Comparison of ENCODE assay signal across 16 mouse cellular contexts in the genomic region with DNA sequence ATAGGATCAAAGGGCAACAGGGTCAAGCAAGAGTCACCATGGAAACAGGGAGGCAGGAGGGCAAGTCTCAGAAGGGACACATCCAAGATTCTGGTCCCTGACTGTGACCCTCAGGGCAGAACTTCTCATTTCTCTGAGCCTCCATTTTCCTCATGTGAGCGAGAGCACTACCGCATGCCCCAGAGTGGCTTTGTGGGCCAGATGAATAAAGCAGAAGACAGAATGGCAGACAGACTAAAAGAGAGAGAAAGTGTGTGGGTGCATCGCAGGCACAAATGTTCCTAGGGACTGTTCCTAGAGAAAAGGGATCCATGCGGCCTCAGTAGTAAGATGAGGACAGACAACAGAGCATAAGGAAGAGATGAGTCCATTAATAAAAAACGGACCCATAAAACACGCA.
"Had no signal": no experiment of that assay in that cellular context is flagged by ENCODE, and none has a peak within 500 bp of the region (broad histone marks: within the 10 kb centered on the region; RNA-seq: fewer than 3 reads in every experiment).

No protein-coding gene starts in this region.

- DNase-seq: liver, postnatal 0 days; lung, adult 2 months; lung, postnatal 14 days; lung, postnatal 36 days; midbrain, embryonic 14.5 days; right cerebral cortex, postnatal 14 days; thymus, postnatal 25 days; thymus, postnatal 4 days had no signal

- H3K9ac ChIP-seq: liver, postnatal 0 days; lung, embryonic 15.5 days; midbrain, embryonic 12.5 days; neural tube, embryonic 12.5 days; stomach, embryonic 15.5 days had no signal

- H3K4me1 ChIP-seq: lung, embryonic 15.5 days; midbrain, embryonic 12.5 days; neural tube, embryonic 12.5 days; stomach, embryonic 15.5 days had no signal

- H3K27ac ChIP-seq: lung, embryonic 15.5 days; macrophage; midbrain, embryonic 12.5 days; neural tube, embryonic 12.5 days; stomach, embryonic 15.5 days; stomach, postnatal 0 days had no signal

- ATAC-seq: liver, postnatal 0 days; lung, postnatal 0 days had no signal

- H3K36me3 ChIP-seq: lung, embryonic 15.5 days; midbrain, embryonic 12.5 days; neural tube, embryonic 12.5 days; stomach, embryonic 15.5 days had no signal

- H3K27me3 ChIP-seq: lung, embryonic 15.5 days; megakaryocyte, embryonic 14.5 days; midbrain, embryonic 12.5 days; neural tube, embryonic 12.5 days; stomach, embryonic 15.5 days had no signal

- H3K4me2 ChIP-seq: lung, embryonic 15.5 days; midbrain, embryonic 12.5 days; neural tube, embryonic 12.5 days; stomach, embryonic 15.5 days had no signal

- H3K4me3 ChIP-seq: lung, embryonic 15.5 days; megakaryocyte, embryonic 14.5 days; midbrain, embryonic 12.5 days; neural tube, embryonic 12.5 days; stomach, embryonic 15.5 days had no signal

- H3K9me3 ChIP-seq: lung, embryonic 15.5 days; megakaryocyte, embryonic 14.5 days; midbrain, embryonic 12.5 days; neural tube, embryonic 12.5 days; stomach, embryonic 15.5 days had no signal
